Mouse (Mus musculus) heart, embryonic 10.5 days (tissue): ENCODE results near the gene Glb1l. TPM values are rescaled to one million over a fixed set of nuclear protein-coding genes. Genes with fewer than 3 reads are reported as not detected.

Experiments
- DNase-seq: peaks from one replicate; pipeline ENCODE4 v3.0.0-alpha.2; 2017; ENCODE audit warnings: low spot score
- H3K27ac ChIP-seq: fragments of 300-500 bp; sonication (generic); 2 replicates; pipeline ENCODE4 v1.5.1; 2016; ENCODE audit warnings: mild to moderate bottlenecking
- H3K27me3 ChIP-seq: fragments of 300-500 bp; sonication (generic); 2 replicates; pipeline ENCODE4 v1.6.1; 2016; ENCODE audit warnings: mild to moderate bottlenecking; ENCODE audit not compliant: poor library complexity, insufficient read depth, severe bottlenecking
- H3K36me3 ChIP-seq: fragments of 300-500 bp; sonication (generic); 2 replicates; pipeline ENCODE4 v1.6.1; 2016; ENCODE audit warnings: mild to moderate bottlenecking, moderate library complexity
- H3K4me1 ChIP-seq: fragments of 300-500 bp; sonication (generic); 2 replicates; pipeline ENCODE4 v1.6.1; 2016; ENCODE audit warnings: mild to moderate bottlenecking
- H3K4me3 ChIP-seq: fragments of 300-500 bp; sonication (generic); 2 replicates; pipeline ENCODE4 v1.5.1; 2016; ENCODE audit warnings: mild to moderate bottlenecking, moderate library complexity
- H3K9me3 ChIP-seq: fragments of 300-500 bp; sonication (generic); 2 replicates; pipeline ENCODE4 v1.6.1; 2016; ENCODE audit warnings: mild to moderate bottlenecking, moderate library complexity
- WGBS: fragments of 180-500 bp; shearing (Covaris S2); methylation state at CpG from one replicate; pipeline ENCODE4 v1.1.7; 2016; 5-methylcytosine and 5-hydroxymethylcytosine counted together
- polyA plus RNA-seq: library from polyadenylated mRNA; unstranded; fragments of >200 nt; fragmentation: Nextera tagmentation; extraction: Ambion mirVana; gene quantifications from 2 replicates; pipeline ENCODE4 v1.2.1, GENCODE M21; 2016

Glb1l gene
- polyA plus RNA-seq, 1 experiment from 2014 or later, result 10.9 TPM

GRCm38 (mm10) chr1:75181377-75181870 is 29.2 kb downstream of the Glb1l start:
- no peaks in the 10 kb centered on the region for H3K27me3 ChIP-seq
- WGBS, result 81% methylated on average over 4 of the region's 4 CpGs
- H3K4me3 ChIP-seq, result no peak overlapping the region
- H3K4me1 ChIP-seq, result peaks cover 14% of the 10 kb centered on the region
- H3K36me3 ChIP-seq, result peaks cover 68% of the 10 kb centered on the region
- H3K27ac ChIP-seq, result no peak overlapping the region
- DNase-seq, result no peak
- H3K9me3 ChIP-seq, result no peaks in the 10 kb centered on the region

GRCm38 (mm10) chr1:75180741-75181140 is 29.9 kb downstream of the Glb1l start:
- Histone ChIP-seq H3K27me3 (no peaks in the 10 kb centered on the region), H3K4me3 (peak overlapping the region; percentile 80), H3K4me1 (peaks cover 14% of the 10 kb centered on the region), H3K36me3 (peaks cover 68% of the 10 kb centered on the region), H3K9me3 (no peaks in the 10 kb centered on the region), H3K27ac (peak overlapping the region; percentile 77)
- 34% methylated on average over 7 of the region's 7 CpGs for WGBS
- DNase-seq, result no peak

DNA sequence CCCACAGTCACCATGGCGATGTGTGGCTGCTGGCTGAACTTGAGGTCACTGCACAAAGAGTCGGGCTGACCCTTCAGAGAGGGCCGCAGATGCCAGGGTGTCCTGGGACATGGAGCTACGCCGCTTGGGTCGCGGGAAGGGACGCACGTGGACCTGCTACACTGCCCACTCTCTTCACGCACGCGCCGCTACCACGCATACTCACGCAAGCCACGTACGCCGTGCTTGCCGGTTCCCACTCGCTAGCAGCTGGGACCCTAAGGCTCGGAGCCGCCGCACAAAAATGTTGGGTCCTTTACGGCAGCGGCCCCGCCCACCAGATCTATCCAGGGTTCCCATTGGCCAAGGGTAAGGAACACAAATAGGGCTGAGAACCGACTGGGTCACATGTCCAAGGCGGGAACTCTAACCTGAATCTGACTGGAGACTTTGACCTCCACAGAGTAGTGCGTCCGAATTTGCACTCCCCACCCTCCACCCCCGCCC is 30.5 kb downstream of the Glb1l start, which contains the start of gene Abcb6:
Gene Abcb6, minus strand, starts transcription at position 288 of the 486 bp plus-strand sequence.
- WGBS, result under 1% methylated on average over 31 of the region's 31 CpGs
- H3K4me3 ChIP-seq, result peak within 1 kb of the TSS; percentile 80
- H3K27me3 ChIP-seq, result no peaks in the 10 kb centered on the region
- H3K4me1 ChIP-seq, result peaks cover 14% of the 10 kb centered on the region
- no peaks in the 10 kb centered on the region for H3K9me3 ChIP-seq
- H3K36me3 ChIP-seq, result peaks cover 68% of the 10 kb centered on the region
- peak; percentile 98 for DNase-seq
- peak within 1 kb of the TSS; percentile 77 for H3K27ac ChIP-seq

- peak; percentile 81 for DNase-seq
- Histone ChIP-seq H3K27ac (peak overlapping the region; percentile 77), H3K36me3 (peaks cover 66% of the 10 kb centered on the region), H3K4me3 (peak overlapping the region; percentile 80), H3K9me3 (no peaks in the 10 kb centered on the region), H3K4me1 (peaks cover 14% of the 10 kb centered on the region), H3K27me3 (no peaks in the 10 kb centered on the region)
- whole genome bisulfite sequencing, result 8% methylated on average over 23 of the region's 23 CpGs
These were observed 31.1 kb downstream of the Glb1l start for GRCm38 (mm10) chr1:75179334-75180104.

GRCm38 (mm10) chr1:75168472-75169464 is 41.8 kb downstream of the Glb1l start, which contains the start of gene Zfand2b:
TSS of gene Zfand2b (plus strand) at chr1:75168646.
- Histone ChIP-seq H3K27me3 (no peaks in the 10 kb centered on the region), H3K4me3 (peak within 1 kb of the TSS; percentile 89), H3K36me3 (peaks cover 40% of the 10 kb centered on the region), H3K27ac (peak within 1 kb of the TSS; percentile 94), H3K4me1 (peaks cover 16% of the 10 kb centered on the region), H3K9me3 (no peaks in the 10 kb centered on the region)
- peak; percentile 99 for DNase-seq
- WGBS, result 1% methylated on average over 56 of the region's 59 CpGs

DNA sequence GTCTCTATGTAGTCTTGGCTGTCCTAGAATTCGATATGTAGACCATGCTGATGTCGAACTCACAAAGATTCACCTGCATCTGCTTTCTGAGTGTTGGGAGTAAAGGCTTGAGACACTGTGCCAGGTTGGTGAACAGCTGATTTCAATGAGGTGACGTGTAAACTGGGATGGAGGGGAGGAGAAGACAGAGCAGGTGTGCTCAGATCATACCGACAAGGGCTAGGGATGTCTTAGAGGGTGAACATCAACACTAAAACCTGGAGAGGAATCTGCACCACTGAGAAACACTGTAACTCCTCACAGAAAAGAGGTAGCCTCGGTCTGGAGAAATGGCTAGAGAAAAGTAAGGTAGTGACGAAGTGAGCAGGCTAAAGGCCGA is 42.5 kb downstream of the Glb1l start:
- Histone ChIP-seq H3K9me3 (no peaks in the 10 kb centered on the region), H3K27ac (peak overlapping the region; percentile 94), H3K36me3 (peaks cover 33% of the 10 kb centered on the region), H3K4me3 (peak overlapping the region; percentile 89), H3K4me1 (peaks cover 16% of the 10 kb centered on the region), H3K27me3 (no peaks in the 10 kb centered on the region)
- WGBS, result 8% methylated on average over 7 of the region's 7 CpGs
- DNase-seq, result no peak

DNA sequence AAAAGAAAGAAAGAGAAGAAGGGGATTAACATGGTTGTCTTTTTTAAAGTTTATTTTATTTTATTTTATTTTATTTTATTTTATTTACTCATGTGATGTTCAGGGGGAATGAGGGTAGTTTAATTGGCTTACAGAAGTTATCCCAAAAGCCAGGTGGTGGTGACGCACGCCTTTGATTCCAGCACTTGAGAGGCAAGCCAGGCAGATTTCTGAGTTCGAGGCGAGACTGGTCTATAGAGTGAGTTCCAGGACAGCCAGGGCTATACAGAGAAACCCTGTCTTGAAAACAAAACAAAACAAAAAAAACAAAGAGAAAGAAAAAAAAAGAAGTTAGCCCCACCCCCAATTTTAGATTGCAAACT is 50.4 kb downstream of the Glb1l start:
- Histone ChIP-seq H3K4me3 (no peak overlapping the region), H3K27me3 (no peaks in the 10 kb centered on the region), H3K36me3 (no peaks in the 10 kb centered on the region), H3K27ac (no peak overlapping the region), H3K9me3 (no peaks in the 10 kb centered on the region), H3K4me1 (no peaks in the 10 kb centered on the region)
- 57% methylated on average over 4 of the region's 4 CpGs for WGBS
- no peak for DNase-seq

GRCm38 (mm10) chr1:75159540-75160255 is 50.9 kb downstream of the Glb1l start:
- no peaks in the 10 kb centered on the region for H3K4me1 ChIP-seq
- DNase-seq, result no peak

GRCm38 (mm10) chr1:75158990-75159389 is 51.6 kb downstream of the Glb1l start:
- no peaks in the 10 kb centered on the region for H3K4me1 ChIP-seq
- H3K27ac ChIP-seq, result no peak overlapping the region
- no peak overlapping the region for H3K4me3 ChIP-seq
- no peaks in the 10 kb centered on the region for H3K9me3 ChIP-seq
- DNase-seq, result no peak
- no peaks in the 10 kb centered on the region for H3K36me3 ChIP-seq
- no peaks in the 10 kb centered on the region for H3K27me3 ChIP-seq

More at GRCm38 (mm10) chr1:75159540-75160255, 50.9 kb downstream of the Glb1l start:
- Histone ChIP-seq H3K9me3 (no peaks in the 10 kb centered on the region), H3K27ac (no peak overlapping the region), H3K27me3 (no peaks in the 10 kb centered on the region), H3K4me3 (no peak overlapping the region), H3K36me3 (no peaks in the 10 kb centered on the region)
- WGBS, result 47% methylated on average over 5 of the region's 5 CpGs

DNA sequence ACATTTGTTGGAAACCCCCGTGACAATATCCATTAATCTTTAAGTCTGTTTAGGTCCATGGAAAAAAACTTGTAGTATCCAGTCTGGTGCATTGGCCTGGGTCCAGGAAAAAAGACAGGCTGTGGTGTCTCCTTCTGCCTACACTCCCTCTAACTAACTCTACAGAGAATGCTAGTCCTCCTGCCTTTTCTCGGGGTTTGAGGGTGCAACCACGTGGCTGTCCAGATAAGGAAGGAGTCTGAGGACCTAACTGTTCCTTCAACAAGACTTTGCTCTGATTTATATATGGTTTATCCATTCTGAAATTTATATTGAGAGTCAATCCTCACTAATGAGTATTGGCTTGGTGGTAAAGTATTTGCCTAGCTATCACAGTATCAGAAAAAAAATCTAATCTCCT is 54.8 kb downstream of the Glb1l start:
- Histone ChIP-seq H3K4me1 (no peaks in the 10 kb centered on the region), H3K9me3 (no peaks in the 10 kb centered on the region), H3K4me3 (no peak overlapping the region), H3K27me3 (no peaks in the 10 kb centered on the region), H3K36me3 (no peaks in the 10 kb centered on the region), H3K27ac (no peak overlapping the region)
- no peak for DNase-seq
- 56% methylated on average over 3 of the region's 3 CpGs for WGBS

GRCm38 (mm10) chr1:75148727-75149126 is 61.9 kb downstream of the Glb1l start:
- Histone ChIP-seq H3K4me1 (0 out of 2 replicates have a peak, but pooled peaks cover 6% of the 10 kb centered on the region), H3K36me3 (peaks cover 50% of the 10 kb centered on the region), H3K27me3 (no peaks in the 10 kb centered on the region), H3K9me3 (no peaks in the 10 kb centered on the region), H3K27ac (no peak overlapping the region), H3K4me3 (no peak overlapping the region)
- DNase-seq, result no peak
- 86% methylated on average over 4 of the region's 4 CpGs for WGBS
